Mouse (Mus musculus) left cerebral cortex, adult 9 months (tissue): ENCODE data around the gene Zbtb7a.
A peak's percentile ranks its signal among the peaks of the same experiment; 100 is the strongest.

Experiments
- DNase-seq, 2 experiments: peaks; one replicate each; pipeline ENCODE4 v3.0.0; 2022; ENCODE audit warnings: low spot score in 2 of 2

The Zbtb7a gene

GRCm38 (mm10) chr10:81138821-81139528 is 4.0 kb downstream of the Zbtb7a start:
- no peak for DNase-seq

GRCm38 (mm10) chr10:81139529-81139846 is 4.5 kb downstream of the Zbtb7a start:
- no peak for DNase-seq

GRCm38 (mm10) chr10:81140005-81140404 is 5.0 kb downstream of the Zbtb7a start:
- DNase-seq = no peak

GRCm38 (mm10) chr10:81140717-81141454 is 5.9 kb downstream of the Zbtb7a start:
- DNase-seq = no peak

GRCm38 (mm10) chr10:81141455-81142210 is 6.6 kb downstream of the Zbtb7a start:
- no peak for DNase-seq

GRCm38 (mm10) chr10:81142551-81142981 is 7.5 kb downstream of the Zbtb7a start:
- DNase-seq = no peak

GRCm38 (mm10) chr10:81143157-81143633 is 8.2 kb downstream of the Zbtb7a start:
- no peak for DNase-seq

- no peak for DNase-seq
Observed at GRCm38 (mm10) chr10:81143845-81144437, 8.9 kb downstream of the Zbtb7a start.

GRCm38 (mm10) chr10:81144667-81145066 is 9.6 kb downstream of the Zbtb7a start:
- no peak for DNase-seq

GRCm38 (mm10) chr10:81145307-81145706 is 10.3 kb downstream of the Zbtb7a start:
- no peak for DNase-seq

GRCm38 (mm10) chr10:81145778-81146177 is 10.8 kb downstream of the Zbtb7a start:
- DNase-seq = no peak

- DNase-seq = no peak
Observed at GRCm38 (mm10) chr10:81146296-81146695, 11.3 kb downstream of the Zbtb7a start.

GRCm38 (mm10) chr10:81151261-81151660 is 16.2 kb downstream of the Zbtb7a start:
- DNase-seq = no peak

- DNase-seq = no peak
Observed at GRCm38 (mm10) chr10:81152609-81153008, 17.6 kb downstream of the Zbtb7a start.

- DNase-seq = no peak
Observed at GRCm38 (mm10) chr10:81154313-81154712, 19.3 kb downstream of the Zbtb7a start.

- DNase-seq = no peak
Observed at GRCm38 (mm10) chr10:81154736-81155135, 19.7 kb downstream of the Zbtb7a start.

- DNase-seq = no peak
Observed at GRCm38 (mm10) chr10:81161602-81162317, 26.7 kb downstream of the Zbtb7a start.

GRCm38 (mm10) chr10:81162318-81162652 is 27.3 kb downstream of the Zbtb7a start:
- no peak for DNase-seq

- DNase-seq = no peak
Observed at GRCm38 (mm10) chr10:81165118-81165517, 30.1 kb downstream of the Zbtb7a start.

- peak; percentile 99 to 100 for DNase-seq
Observed at GRCm38 (mm10) chr10:81167200-81168086, 32.4 kb downstream of the Zbtb7a start, which contains the start of gene Pias4. Pias4 (minus strand) TSS chr10:81167923.

GRCm38 (mm10) chr10:81168087-81168431 is 33.0 kb downstream of the Zbtb7a start:
- no peak for DNase-seq
